Mouse (Mus musculus) ES-E14 (cell line): ENCODE measurements around the gene Serpinb11.

Source experiments
- CHD2 ChIP-seq: IDR thresholded peaks from 2 replicates; pipeline ENCODE4 v1.6.1; 2014; ENCODE audit warnings: mild to moderate bottlenecking, low read depth, low read length, inconsistent platforms
- MAFK ChIP-seq: IDR thresholded peaks from 2 replicates; pipeline ENCODE4 v1.6.1; 2014; ENCODE audit warnings: mild to moderate bottlenecking, low read depth, low read length, inconsistent platforms; ENCODE audit not compliant: insufficient read depth
- ZC3H11A ChIP-seq: IDR thresholded peaks from 2 replicates; pipeline ENCODE4 v1.6.1; 2012; ENCODE audit warnings: low read depth, mild to moderate bottlenecking, inconsistent platforms, low read length, borderline replicate concordance

- TF ChIP-seq MAFK = no peak
- TF ChIP-seq CHD2 = no peak
- TF ChIP-seq ZC3H11A = no peak
These were observed 17.4 kb downstream of the Serpinb11 start for GRCm38 (mm10) chr1:107378368-107378767.
